Mouse (Mus musculus) limb, embryonic 14.5 days (tissue): ENCODE measurements around the gene Optn. TPM values are rescaled to one million over a fixed set of nuclear protein-coding genes. Genes with fewer than 3 reads are reported as not detected.
A peak's percentile ranks its signal among the peaks of the same experiment; 100 is the strongest.
"Not testable (repeated sequence)": the region's sequence is repeated elsewhere in the genome, so short reads cannot be mapped to it uniquely, and the experiment has no call there.

Source experiments
- ATAC-seq: fragments of 200-750 bp; cut with Nextera tagmentation; 2 replicates; pipeline ENCODE4 v1.8.0; 2017; ENCODE audit warnings: low read depth, moderate number of reproducible peaks, moderate TSS enrichment; ENCODE audit not compliant: low FRiP score
- DNase-seq: peaks from one replicate; pipeline ENCODE4 v3.0.0-alpha.2; 2015; ENCODE audit warnings: low spot score
- H3K27ac ChIP-seq: fragments of 300-500 bp; sonication (generic); replicated peaks from 2 replicates; pipeline ENCODE4 v1.5.1; 2014; ENCODE audit warnings: low read depth, mild to moderate bottlenecking, low read length, moderate library complexity, mixed read lengths
- H3K27me3 ChIP-seq: fragments of 300-500 bp; sonication (generic); 2 replicates; pipeline ENCODE4 v1.6.1; 2014; ENCODE audit warnings: low read length, mixed read lengths; ENCODE audit not compliant: control insufficient read depth, insufficient read depth
- H3K36me3 ChIP-seq: fragments of 300-500 bp; sonication (generic); 2 replicates; pipeline ENCODE4 v1.6.1; 2014; ENCODE audit warnings: mild to moderate bottlenecking, low read length, moderate library complexity, mixed read lengths; ENCODE audit not compliant: control insufficient read depth, insufficient read depth
- H3K4me1 ChIP-seq: fragments of 300-500 bp; sonication (generic); 2 replicates; pipeline ENCODE4 v1.6.1; 2014; ENCODE audit warnings: antibody characterized with exemption, low read length, mixed read lengths; ENCODE audit not compliant: control insufficient read depth, insufficient read depth
- H3K4me2 ChIP-seq: fragments of 300-500 bp; sonication (generic); replicated peaks from 2 replicates; pipeline ENCODE4 v1.6.1; 2014; ENCODE audit warnings: low read depth, mild to moderate bottlenecking, low read length, moderate library complexity; ENCODE audit not compliant: severe bottlenecking
- H3K4me3 ChIP-seq: fragments of 300-500 bp; sonication (generic); replicated peaks from 2 replicates; pipeline ENCODE4 v1.5.1; 2014; ENCODE audit warnings: low read length
- H3K9ac ChIP-seq: fragments of 300-500 bp; sonication (generic); 2 replicates; pipeline ENCODE4 v1.6.1; 2014; ENCODE audit warnings: mild to moderate bottlenecking, low read depth, low read length, moderate library complexity; ENCODE audit not compliant: severe bottlenecking
- H3K9me3 ChIP-seq: fragments of 300-500 bp; sonication (generic); 2 replicates; pipeline ENCODE4 v1.6.1; 2016; ENCODE audit warnings: low read length; ENCODE audit not compliant: control insufficient read depth
- POLR2A ChIP-seq: fragments of 200-500 bp; IDR thresholded peaks from 2 replicates; pipeline ENCODE4 v1.8.0; 2012; ENCODE audit warnings: inconsistent platforms, mild to moderate bottlenecking, moderate library complexity, borderline replicate concordance; ENCODE audit not compliant: insufficient read depth, insufficient read length; ENCODE audit errors: extremely low read depth
- WGBS: fragments of 180-500 bp; shearing (Covaris S2); extraction: QIAGEN DNeasy Blood & Tissue Kit; methylation state at CpG from one replicate; pipeline ENCODE4 v1.1.7; 2014; 5-methylcytosine and 5-hydroxymethylcytosine counted together
- polyA plus RNA-seq, 2 experiments: library from polyadenylated mRNA; depleted of rRNA in 1 of 2; stranded (reverse) in 1 of 2; unstranded in 1 of 2; fragments of >200 nt; fragmentation: Nextera tagmentation in 1 of 2; extraction: Ambion mirVana in 1 of 2; gene quantifications; 2 replicates each; pipeline versions ENCODE4 v1.2.1 to v1.2.3; 2012 to 2014

Gene Optn
- polyA plus RNA-seq, 2 experiments: 3.0 to 5.0 TPM

DNA sequence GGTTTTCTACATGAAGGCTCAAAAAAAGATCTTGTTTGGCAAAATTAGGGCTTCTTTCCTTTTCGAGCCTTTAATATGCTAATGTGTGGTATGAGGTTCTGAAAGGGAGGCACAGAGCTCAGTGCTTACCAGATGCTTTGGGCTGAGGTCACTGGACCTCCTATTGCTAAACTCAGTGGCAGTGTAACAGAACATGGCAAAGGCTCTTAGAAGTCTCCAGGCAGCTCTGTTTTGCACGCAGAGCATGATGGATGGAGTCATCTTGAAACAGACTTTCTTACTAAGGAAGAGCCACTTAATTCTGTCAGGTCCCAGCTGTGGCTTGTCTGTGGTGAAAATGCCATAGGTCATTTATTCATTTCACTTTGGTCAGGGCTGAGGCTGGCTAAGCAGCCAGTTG lies 11.6 kb upstream of the Optn start:
- no peak for ATAC-seq
- Histone ChIP-seq H3K36me3 (no peaks in the 10 kb centered on the region), H3K9me3 (no peaks in the 10 kb centered on the region), H3K27ac (no peak overlapping the region), H3K4me3 (no peak overlapping the region), H3K27me3 (no peaks in the 10 kb centered on the region), H3K4me2 (no peak overlapping the region), H3K4me1 (no peaks in the 10 kb centered on the region), H3K9ac (no peak overlapping the region)
- WGBS: 66% methylated on average over 2 of the region's 2 CpGs
- TF ChIP-seq POLR2A: no peak
- DNase-seq: no peak

- Histone ChIP-seq H3K9ac (no peak overlapping the region), H3K9me3 (no peaks in the 10 kb centered on the region), H3K27ac (no peak overlapping the region), H3K36me3 (no peaks in the 10 kb centered on the region), H3K4me1 (no peaks in the 10 kb centered on the region), H3K27me3 (no peaks in the 10 kb centered on the region), H3K4me3 (no peak overlapping the region), H3K4me2 (no peak overlapping the region)
- no peak for TF ChIP-seq POLR2A
- 91% methylated on average over 3 of the region's 3 CpGs for WGBS
- DNase-seq: no peak
- no peak for ATAC-seq
Observed at GRCm38 (mm10) chr2:5073785-5074184, 9.9 kb upstream of the Optn start.

DNA sequence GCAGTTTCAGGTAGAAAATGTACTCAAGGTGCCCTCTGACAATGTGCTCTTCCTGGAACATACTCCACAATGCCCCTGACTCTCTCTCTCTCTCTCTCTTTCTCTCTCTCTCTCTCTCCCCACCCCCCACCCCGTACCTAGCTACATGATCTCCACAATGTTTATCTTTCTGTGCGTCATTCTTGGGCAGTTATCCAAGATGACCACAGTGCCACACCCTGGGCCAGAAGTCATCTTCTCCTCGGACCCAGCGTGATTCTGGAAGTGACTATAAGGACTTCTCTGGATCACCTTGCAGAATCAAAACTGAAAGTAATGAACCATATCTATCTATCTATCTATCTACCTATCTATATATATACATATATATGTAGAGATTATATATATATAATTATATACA lies 4.1 kb upstream of the Optn start:
- 93% methylated on average over 4 of the region's 4 CpGs for WGBS
- no peak for ATAC-seq
- Histone ChIP-seq H3K9me3 (no peaks in the 10 kb centered on the region), H3K27ac (no peak overlapping the region), H3K4me2 (no peak overlapping the region), H3K36me3 (no peaks in the 10 kb centered on the region), H3K27me3 (no peaks in the 10 kb centered on the region), H3K4me1 (peaks cover 4% of the 10 kb centered on the region; the same call in 1 of the 2 replicates), H3K4me3 (no peak overlapping the region), H3K9ac (no peak overlapping the region)
- TF ChIP-seq POLR2A: no peak
- DNase-seq: no peak

DNA sequence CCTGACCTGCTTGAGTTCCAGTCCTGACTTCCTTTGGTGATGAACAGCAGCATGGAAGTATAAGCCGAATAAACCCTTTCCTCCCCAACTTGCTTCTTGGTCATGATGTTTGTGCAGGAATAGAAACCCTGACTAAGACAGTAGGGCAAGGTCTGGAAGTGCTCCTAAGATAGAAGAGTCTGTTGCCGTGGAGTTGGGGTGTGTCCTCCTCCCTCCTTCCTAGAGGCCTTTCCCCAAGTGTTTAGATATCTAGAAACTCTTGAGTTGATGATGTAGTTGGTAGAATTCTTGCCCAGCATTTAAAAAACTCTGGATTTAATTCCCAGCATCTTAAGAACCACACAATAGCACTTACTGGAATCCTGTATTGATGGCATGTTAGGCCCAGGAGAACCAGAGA lies 3.4 kb upstream of the Optn start:
- not testable (repeated sequence) for H3K4me1 ChIP-seq, DNase-seq, H3K9me3 ChIP-seq, H3K36me3 ChIP-seq, H3K4me3 ChIP-seq, ATAC-seq, H3K27ac ChIP-seq, H3K27me3 ChIP-seq, H3K4me2 ChIP-seq, H3K9ac ChIP-seq
- WGBS: 84% methylated on average over 2 of the region's 2 CpGs

DNA sequence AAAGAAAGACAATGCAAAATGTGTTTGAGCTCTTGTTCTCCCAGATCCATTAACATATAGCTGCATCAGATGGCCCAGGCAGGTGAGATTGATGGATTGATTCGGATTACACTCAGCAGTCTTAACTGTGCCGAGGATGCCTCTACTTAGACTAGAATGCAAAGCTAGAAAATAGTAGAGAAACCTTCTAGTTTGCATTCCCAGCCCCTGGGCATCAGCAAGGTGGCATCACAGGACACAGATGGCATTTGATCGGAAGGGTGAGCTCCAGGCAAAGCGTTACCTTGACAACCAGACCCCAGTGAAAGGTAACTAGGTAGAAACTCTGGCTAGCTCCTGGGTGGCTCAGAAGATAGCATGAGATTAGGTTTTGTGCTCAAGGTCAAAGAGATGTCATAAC lies 396 bp upstream of the Optn start:
- Histone ChIP-seq H3K27ac (no peak overlapping the region), H3K4me3 (peak overlapping the region; percentile 67), H3K36me3 (no peaks in the 10 kb centered on the region), H3K4me2 (peak overlapping the region; percentile 96), H3K9me3 (no peaks in the 10 kb centered on the region), H3K9ac (no peak overlapping the region), H3K4me1 (peaks cover 8% of the 10 kb centered on the region; the same call in 1 of the 2 replicates), H3K27me3 (no peaks in the 10 kb centered on the region)
- TF ChIP-seq POLR2A: no peak
- DNase-seq: no peak
- WGBS: 31% methylated on average over 4 of the region's 4 CpGs
- ATAC-seq: no peak
